In genomic region chr13:6862186-6862585, GRCm38 (mm10) we compare ENCODE assay signal across 19 mouse cellular contexts.
DNase-seq lines count a peak whose midpoint lies in the region; ATAC-seq and TF ChIP-seq lines count a peak whose summit lies in the region.
"Had no signal": no experiment of that assay in that cellular context is flagged by ENCODE, and none has a peak within 500 bp of the region (broad histone marks: within the 10 kb centered on the region; RNA-seq: fewer than 3 reads in every experiment).

No protein-coding gene starts in this region.

- intact Hi-C loops in gastrocnemius, postnatal 36 days (cut with DNase I): no loop called here

- H3K9me3 ChIP-seq in limb, embryonic 14.5 days (ENCODE audit: control insufficient read depth, low read length): no peaks in the 10 kb centered on the region
- no peaks in the 10 kb centered on the region for H3K9me3 ChIP-seq in limb, embryonic 10.5 days (replicated peaks)
- H3K9me3 ChIP-seq: embryonic facial prominence, embryonic 13.5 days; forebrain, embryonic 13.5 days; heart, embryonic 10.5 days; hindbrain, embryonic 12.5 days had no signal

- DNase-seq in gastrocnemius, postnatal 10 days: peak; percentile 7
- DNase-seq in gastrocnemius, postnatal 36 days: no peak
- peak; percentile 8 for DNase-seq in limb, embryonic 14.5 days (ENCODE audit: low spot score)
- DNase-seq in limb, embryonic 10.5 days (ENCODE audit: low spot score): no peak
- peak; percentile 4 for DNase-seq in right cerebral cortex, postnatal 4 days
- no peak for DNase-seq in right cerebral cortex, adult 18-20 months
- no peak for DNase-seq in thymus, postnatal 25 days
- DNase-seq: adrenal gland, adult 2 months; adrenal gland, postnatal 25 days; cerebellum, adult 2 months; gastrocnemius, adult 2 months; heart, adult 18-20 months; heart, postnatal 10 days; heart, postnatal 4 days had no signal

- no peak for ATAC-seq in limb, embryonic 14.5 days (ENCODE audit: low FRiP score, low read depth)
- ATAC-seq: forebrain, embryonic 13.5 days had no signal

- no peaks in the 10 kb centered on the region for H3K27me3 ChIP-seq in limb, embryonic 14.5 days (ENCODE audit: control insufficient read depth, insufficient read depth, low read length)
- no peaks in the 10 kb centered on the region for H3K27me3 ChIP-seq in limb, embryonic 10.5 days (ENCODE audit: low read depth, poor library complexity, severe bottlenecking)
- H3K27me3 ChIP-seq: CH12.LX; embryonic facial prominence, embryonic 13.5 days; forebrain, embryonic 13.5 days; hindbrain, embryonic 12.5 days had no signal

- H3K27ac ChIP-seq in limb, embryonic 14.5 days (replicated peaks; ENCODE audit: low read depth, low read length): no peak overlapping the region
- H3K27ac ChIP-seq in limb, embryonic 10.5 days: no peak overlapping the region
- H3K27ac ChIP-seq: embryonic facial prominence, embryonic 13.5 days; forebrain, embryonic 13.5 days; gastrocnemius, adult 2 months; heart, embryonic 10.5 days; hindbrain, embryonic 12.5 days had no signal

- H3K9ac ChIP-seq in limb, embryonic 14.5 days (ENCODE audit: low read depth, low read length, severe bottlenecking): no peak overlapping the region
- H3K9ac ChIP-seq: embryonic facial prominence, embryonic 13.5 days; forebrain, embryonic 13.5 days; hindbrain, embryonic 12.5 days had no signal

- no peak overlapping the region for H3K4me3 ChIP-seq in limb, embryonic 14.5 days (replicated peaks; ENCODE audit: low read length)
- no peak overlapping the region for H3K4me3 ChIP-seq in limb, embryonic 10.5 days
- H3K4me3 ChIP-seq: embryonic facial prominence, embryonic 13.5 days; forebrain, embryonic 13.5 days; gastrocnemius, adult 2 months; heart, embryonic 10.5 days; hindbrain, embryonic 12.5 days had no signal

- WGBS in limb, embryonic 14.5 days: 58% methylated on average over 1 of the region's 1 CpGs
- WGBS in limb, embryonic 10.5 days: 83% methylated on average over 1 of the region's 1 CpGs

- no peak for TF ChIP-seq POLR2A in limb, embryonic 14.5 days (IDR thresholded peaks at IDR 0.05; ENCODE audit: borderline replicate concordance, extremely low read depth, insufficient read depth, insufficient read length)

- no peak overlapping the region for H3K4me2 ChIP-seq in limb, embryonic 14.5 days (replicated peaks; ENCODE audit: low read depth, low read length, severe bottlenecking)
- H3K4me2 ChIP-seq: embryonic facial prominence, embryonic 13.5 days; forebrain, embryonic 13.5 days; hindbrain, embryonic 12.5 days had no signal

- H3K4me1 ChIP-seq in limb, embryonic 14.5 days (ENCODE audit: control insufficient read depth, insufficient read depth, low read length): no peaks in the 10 kb centered on the region
- H3K4me1 ChIP-seq in limb, embryonic 10.5 days: no peaks in the 10 kb centered on the region
- H3K4me1 ChIP-seq: embryonic facial prominence, embryonic 13.5 days; forebrain, embryonic 13.5 days; heart, embryonic 10.5 days; hindbrain, embryonic 12.5 days had no signal

- H3K36me3 ChIP-seq in limb, embryonic 14.5 days (ENCODE audit: control insufficient read depth, insufficient read depth, low read length): no peaks in the 10 kb centered on the region
- H3K36me3 ChIP-seq in limb, embryonic 10.5 days: no peaks in the 10 kb centered on the region
- H3K36me3 ChIP-seq: embryonic facial prominence, embryonic 13.5 days; heart, embryonic 10.5 days; hindbrain, embryonic 12.5 days had no signal

Comparison
In these comparisons a context has a peak if more than half of its experiments do, and no peak if none do; other contexts are left out.
1. DNase-seq: peak in gastrocnemius, postnatal 10 days (single experiment), limb, embryonic 14.5 days (single experiment) and right cerebral cortex, postnatal 4 days (single experiment); none in gastrocnemius, postnatal 36 days (0 of 2), limb, embryonic 10.5 days (single experiment), right cerebral cortex, adult 18-20 months (single experiment) and thymus, postnatal 25 days (single experiment).